In the genomic region with DNA sequence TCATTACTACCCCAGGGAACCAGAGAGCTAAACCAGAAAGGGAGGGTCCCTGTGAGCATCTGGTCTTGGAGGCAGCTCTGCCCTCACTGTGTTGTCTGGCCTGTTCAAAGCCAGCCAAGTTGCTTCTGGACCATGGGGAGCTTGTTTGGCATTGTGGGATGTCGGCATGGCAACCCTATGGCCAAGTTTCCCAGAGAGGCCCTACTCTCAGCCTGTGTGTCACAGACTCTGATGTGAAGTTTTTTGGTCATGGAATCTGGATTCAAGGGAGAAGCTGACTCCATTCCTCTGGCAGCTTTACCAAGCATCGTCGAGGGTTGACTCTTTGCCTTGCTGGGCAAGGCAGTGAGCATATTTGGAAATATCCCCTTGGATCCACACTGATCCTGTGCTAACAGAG, we compare ENCODE assay signal across 11 mouse cellular contexts. TPM values are rescaled to one million over a fixed set of nuclear protein-coding genes. Genes with fewer than 3 reads are reported as not detected.
DNase-seq lines count a peak whose midpoint lies in the region; ATAC-seq lines count a peak whose summit lies in the region.
"Had no signal": no experiment of that assay in that cellular context is flagged by ENCODE, and none has a peak within 500 bp of the region (broad histone marks: within the 10 kb centered on the region; RNA-seq: fewer than 3 reads in every experiment).

No protein-coding gene starts in this region.

- H3K27ac ChIP-seq in forebrain, embryonic 12.5 days, result peak overlapping the region; percentile 4; the same call in 1 of the 2 replicates
- H3K27ac ChIP-seq in forebrain, embryonic 16.5 days (ENCODE audit: low read length), result no peak overlapping the region
- H3K27ac ChIP-seq in neural tube, embryonic 15.5 days (replicated peaks), result no peak overlapping the region
- H3K27ac ChIP-seq: kidney, postnatal 0 days had no signal

- H3K27me3 ChIP-seq in forebrain, embryonic 12.5 days, result peaks cover 23% of the 10 kb centered on the region
- H3K27me3 ChIP-seq in forebrain, embryonic 16.5 days (replicated peaks; ENCODE audit: control insufficient read depth, insufficient read depth, low read length), result no peaks in the 10 kb centered on the region
- H3K27me3 ChIP-seq in neural tube, embryonic 15.5 days (replicated peaks), result peaks cover 6% of the 10 kb centered on the region; the same call in 1 of the 2 replicates

- peak; percentile 53 for DNase-seq in lung, postnatal 10 days
- no peak for DNase-seq in lung, postnatal 36 days
- DNase-seq in gastrocnemius, adult 8-10 months (ENCODE audit: low spot score in 2 of 2), result peak; percentile 33 to 46
- DNase-seq in skeletal muscle tissue, adult 2 months (ENCODE audit: low read depth, low spot score), result peak; percentile 79
- DNase-seq in yolk sac, embryonic 10.5 days (ENCODE audit: low spot score), result no peak
- DNase-seq: B cell, adult 2 months had no signal

- H3K9me3 ChIP-seq in forebrain, embryonic 12.5 days, result no peaks in the 10 kb centered on the region
- H3K9me3 ChIP-seq in forebrain, embryonic 16.5 days (ENCODE audit: control insufficient read depth, low read length), result no peaks in the 10 kb centered on the region
- no peaks in the 10 kb centered on the region for H3K9me3 ChIP-seq in neural tube, embryonic 15.5 days (replicated peaks)

- no peak overlapping the region for H3K4me3 ChIP-seq in forebrain, embryonic 12.5 days (replicated peaks)
- H3K4me3 ChIP-seq in forebrain, embryonic 16.5 days (replicated peaks; ENCODE audit: low read length), result no peak overlapping the region
- H3K4me3 ChIP-seq in neural tube, embryonic 15.5 days (replicated peaks), result no peak overlapping the region
- H3K4me3 ChIP-seq: megakaryocyte, embryonic 14.5 days had no signal

- H3K4me2 ChIP-seq in forebrain, embryonic 12.5 days, result no peak overlapping the region
- H3K4me2 ChIP-seq in forebrain, embryonic 16.5 days (ENCODE audit: low read length), result no peak overlapping the region
- no peak overlapping the region for H3K4me2 ChIP-seq in neural tube, embryonic 15.5 days

- no peaks in the 10 kb centered on the region for H3K36me3 ChIP-seq in forebrain, embryonic 12.5 days (replicated peaks)
- H3K36me3 ChIP-seq in forebrain, embryonic 16.5 days (ENCODE audit: control insufficient read depth, insufficient read depth), result no peaks in the 10 kb centered on the region
- H3K36me3 ChIP-seq in neural tube, embryonic 15.5 days, result no peaks in the 10 kb centered on the region

- peaks cover 63% of the 10 kb centered on the region for H3K4me1 ChIP-seq in forebrain, embryonic 12.5 days
- peaks cover 30% of the 10 kb centered on the region for H3K4me1 ChIP-seq in forebrain, embryonic 16.5 days (replicated peaks; ENCODE audit: control insufficient read depth, insufficient read depth, low read length)
- H3K4me1 ChIP-seq in neural tube, embryonic 15.5 days, result peaks cover 61% of the 10 kb centered on the region

- WGBS in forebrain, embryonic 12.5 days, result 73% methylated on average over 3 of the region's 3 CpGs
- 61% methylated on average over 3 of the region's 3 CpGs for whole genome bisulfite sequencing in forebrain, embryonic 16.5 days
- WGBS in neural tube, embryonic 15.5 days, result 70% methylated on average over 3 of the region's 3 CpGs

- no peak for ATAC-seq in forebrain, embryonic 12.5 days (ENCODE audit: low FRiP score)
- ATAC-seq in forebrain, embryonic 16.5 days, result no peak
- ATAC-seq in neural tube, embryonic 15.5 days (ENCODE audit: low FRiP score), result no peak

- 0 out of 2 replicates have a peak overlapping the region, but pooled peaks have one; percentile 7 for H3K9ac ChIP-seq in forebrain, embryonic 12.5 days
- H3K9ac ChIP-seq in forebrain, embryonic 16.5 days (replicated peaks; ENCODE audit: low read depth, low read length), result no peak overlapping the region
- no peak overlapping the region for H3K9ac ChIP-seq in neural tube, embryonic 15.5 days (replicated peaks)

RNA-seq across cellular contexts. Expression of gene Galnt16, which starts 3.9 kb away (rescaled TPM):
- polyA plus RNA-seq in forebrain, embryonic 12.5 days (2016; fragmentation: Nextera tagmentation; extraction: Ambion mirVana), result 29.4 and 31.6 TPM in 2 replicates
- 22.4 and 28.5 TPM in 2 replicates for polyA plus RNA-seq in forebrain, embryonic 16.5 days (2015; fragmentation: Nextera tagmentation; extraction: Ambion mirVana)
- 1 to 10 TPM; 1.6 to 2.4 (median 1.8) TPM for total RNA-seq in gastrocnemius, adult 8-10 months (2022)
- 32.9 and 35.0 TPM in 2 replicates for polyA plus RNA-seq in neural tube, embryonic 15.5 days (2015; fragmentation: Nextera tagmentation; extraction: Ambion mirVana)

RNA-seq across cellular contexts. Expression of gene Exd2, which starts 59.1 kb away (rescaled TPM):
- polyA plus RNA-seq in forebrain, embryonic 12.5 days (2016; fragmentation: Nextera tagmentation; extraction: Ambion mirVana), result 52.7 and 54.1 TPM in 2 replicates
- 59.3 and 71.0 TPM in 2 replicates for polyA plus RNA-seq in forebrain, embryonic 16.5 days (2015; fragmentation: Nextera tagmentation; extraction: Ambion mirVana)
- 10 to 100 TPM; 30.6 to 39.1 (median 34.5) TPM for total RNA-seq in gastrocnemius, adult 8-10 months (2022)
- 43.4 and 50.1 TPM in 2 replicates for polyA plus RNA-seq in neural tube, embryonic 15.5 days (2015; fragmentation: Nextera tagmentation; extraction: Ambion mirVana)

Comparison
In these comparisons a context has a peak if more than half of its experiments do, and no peak if none do; other contexts are left out.
1. DNase-seq: peak in lung, postnatal 10 days (single experiment), gastrocnemius, adult 8-10 months (2 of 2) and skeletal muscle tissue, adult 2 months (single experiment); none in lung, postnatal 36 days (single experiment) and yolk sac, embryonic 10.5 days (single experiment).